Mouse (Mus musculus) midbrain, postnatal 0 days (tissue): Measurements from ENCODE around the gene Aaed1. TPM values are rescaled to one million over a fixed set of nuclear protein-coding genes. Genes with fewer than 3 reads are reported as not detected.

Experiments used
- ATAC-seq: fragments of 200-750 bp; cut with Nextera tagmentation; 2 replicates; pipeline ENCODE4 v1.8.0; 2017; ENCODE audit warnings: moderate number of reproducible peaks, mild to moderate bottlenecking, moderate TSS enrichment, moderate library complexity; ENCODE audit not compliant: low FRiP score
- DNase-seq: peaks from one replicate; pipeline ENCODE4 v3.0.0-alpha.2; 2015; ENCODE audit warnings: low spot score
- H3K27ac ChIP-seq: fragments of 300-500 bp; sonication (generic); 2 replicates; pipeline ENCODE4 v1.5.1; 2014; ENCODE audit warnings: low read depth, mild to moderate bottlenecking, low read length, mixed read lengths
- H3K27me3 ChIP-seq: fragments of 300-500 bp; sonication (generic); 2 replicates; pipeline ENCODE4 v1.6.1; 2014; ENCODE audit warnings: low read length, control low read depth, mixed read lengths; ENCODE audit not compliant: insufficient read depth
- H3K36me3 ChIP-seq: fragments of 300-500 bp; sonication (generic); 2 replicates; pipeline ENCODE4 v1.6.1; 2014; ENCODE audit warnings: low read length, control low read depth, mixed read lengths; ENCODE audit not compliant: insufficient read depth
- H3K4me1 ChIP-seq: fragments of 300-500 bp; sonication (generic); 2 replicates; pipeline ENCODE4 v1.6.1; 2014; ENCODE audit warnings: mild to moderate bottlenecking, control low read depth, antibody characterized with exemption, low read length, mixed read lengths; ENCODE audit not compliant: insufficient read depth
- H3K4me2 ChIP-seq: fragments of 300-500 bp; sonication (generic); 2 replicates; pipeline ENCODE4 v1.6.1; 2014; ENCODE audit warnings: low read depth, mild to moderate bottlenecking, low read length, mixed read lengths; ENCODE audit not compliant: poor library complexity, severe bottlenecking
- H3K4me3 ChIP-seq: fragments of 300-500 bp; sonication (generic); 2 replicates; pipeline ENCODE4 v1.5.1; 2014; ENCODE audit warnings: low read depth, mild to moderate bottlenecking, low read length, moderate library complexity
- H3K9ac ChIP-seq: fragments of 300-500 bp; sonication (generic); replicated peaks from 2 replicates; pipeline ENCODE4 v1.6.1; 2014; ENCODE audit warnings: mild to moderate bottlenecking, low read length, moderate library complexity, mixed read lengths; ENCODE audit not compliant: poor library complexity, severe bottlenecking
- H3K9me3 ChIP-seq: fragments of 300-500 bp; sonication (generic); 2 replicates; pipeline ENCODE4 v1.6.1; 2016; ENCODE audit warnings: low read length, control low read depth
- CTCF ChIP-seq: IDR thresholded peaks from 2 replicates; pipeline ENCODE4 v1.5.1; 2016; ENCODE audit warnings: antibody characterized with exemption, mild to moderate bottlenecking
- WGBS: fragments of 180-500 bp; shearing (Covaris S2); extraction: QIAGEN DNeasy Blood & Tissue Kit; methylation state at CpG from one replicate; pipeline ENCODE4 v1.1.7; 2014; 5-methylcytosine and 5-hydroxymethylcytosine counted together
- polyA plus RNA-seq: library from polyadenylated mRNA; unstranded; fragments of >200 nt; fragmentation: Nextera tagmentation; extraction: Ambion mirVana; gene quantifications from 2 replicates; pipeline ENCODE4 v1.2.1, GENCODE M21; 2015
- total RNA-seq: library from RNA; depleted of rRNA; stranded (reverse); fragments of >200 nt; gene quantifications from 2 replicates; pipeline ENCODE4 v1.2.3, GENCODE M21; 2014

Gene Aaed1
- total and polyA plus RNA-seq, 2 experiments from 2014 or later, result 12.3 to 13.5 TPM

GRCm38 (mm10) chr13:64275754-64276127 is 36.8 kb downstream of the Aaed1 start:
- H3K4me3 ChIP-seq, result peak overlapping the region; percentile 75; the same call in 1 of the 2 replicates
- DNase-seq, result no peak

GRCm38 (mm10) chr13:64274879-64275753 is 37.4 kb downstream of the Aaed1 start, which contains the start of gene Cdc14b:
TSS of gene Cdc14b (minus strand) at chr13:64275290.
- ATAC-seq (peak; percentile 91), DNase-seq (peak; percentile 88)
- no peak for TF ChIP-seq CTCF
- no peaks in the 10 kb centered on the region for H3K9me3 ChIP-seq
- no peak within 1 kb of the TSS for H3K27ac ChIP-seq
- WGBS, result 1% methylated on average over 56 of the region's 57 CpGs
- H3K9ac ChIP-seq, result peak within 1 kb of the TSS; percentile 61
- peak within 1 kb of the TSS; percentile 100 for H3K4me2 ChIP-seq
- no peaks in the 10 kb centered on the region for H3K36me3 ChIP-seq
- peak within 1 kb of the TSS; percentile 75 for H3K4me3 ChIP-seq
- H3K27me3 ChIP-seq, result peaks cover 7% of the 10 kb centered on the region
- H3K4me1 ChIP-seq, result peaks cover 5% of the 10 kb centered on the region

More at GRCm38 (mm10) chr13:64275754-64276127, 36.8 kb downstream of the Aaed1 start:
- H3K9me3 ChIP-seq, result no peaks in the 10 kb centered on the region
- H3K36me3 ChIP-seq, result no peaks in the 10 kb centered on the region
- H3K4me2 ChIP-seq, result peak overlapping the region; percentile 100
- WGBS, result 13% methylated on average over 9 of the region's 9 CpGs
- H3K4me1 ChIP-seq, result peaks cover 5% of the 10 kb centered on the region
- H3K27me3 ChIP-seq, result peaks cover 7% of the 10 kb centered on the region
- TF ChIP-seq CTCF, result no peak
- no peak for ATAC-seq
- no peak overlapping the region for H3K9ac ChIP-seq
- H3K27ac ChIP-seq, result no peak overlapping the region

- DNase-seq, result peak; percentile 23
- Histone ChIP-seq H3K27me3 (peaks cover 7% of the 10 kb centered on the region), H3K4me2 (peak overlapping the region; percentile 100), H3K27ac (no peak overlapping the region), H3K36me3 (no peaks in the 10 kb centered on the region), H3K9me3 (no peaks in the 10 kb centered on the region), H3K4me1 (peaks cover 5% of the 10 kb centered on the region), H3K9ac (peak overlapping the region; percentile 61), H3K4me3 (peak overlapping the region; percentile 75)
- ATAC-seq, result peak; percentile 69
- WGBS, result under 1% methylated on average over 82 of the region's 95 CpGs
- TF ChIP-seq CTCF, result no peak
These were observed 38.3 kb downstream of the Aaed1 start for GRCm38 (mm10) chr13:64273891-64274844.

GRCm38 (mm10) chr13:64273352-64273751 is 39.2 kb downstream of the Aaed1 start:
- Histone ChIP-seq H3K9me3 (no peaks in the 10 kb centered on the region), H3K27me3 (peaks cover 7% of the 10 kb centered on the region), H3K27ac (no peak overlapping the region), H3K36me3 (no peaks in the 10 kb centered on the region), H3K4me2 (peak overlapping the region; percentile 100), H3K4me3 (peak overlapping the region; percentile 75; the same call in 1 of the 2 replicates), H3K4me1 (peaks cover 5% of the 10 kb centered on the region), H3K9ac (no peak overlapping the region)
- 52% methylated on average over 8 of the region's 8 CpGs for WGBS
- TF ChIP-seq CTCF, result no peak
- ATAC-seq (no peak), DNase-seq (no peak)

- DNase-seq (no peak), ATAC-seq (no peak)
- 83% methylated on average over 4 of the region's 4 CpGs for WGBS
- Histone ChIP-seq H3K36me3 (no peaks in the 10 kb centered on the region), H3K27ac (no peak overlapping the region), H3K9me3 (no peaks in the 10 kb centered on the region), H3K4me1 (no peaks in the 10 kb centered on the region), H3K9ac (no peak overlapping the region), H3K4me2 (no peak overlapping the region), H3K4me3 (no peak overlapping the region), H3K27me3 (no peaks in the 10 kb centered on the region)
- no peak for TF ChIP-seq CTCF
These were observed 44.1 kb downstream of the Aaed1 start for GRCm38 (mm10) chr13:64268384-64268783.
